Mouse (Mus musculus) cerebellum, adult 2 months (tissue): ENCODE data around the gene Evl.

Experiments used
- CTCF ChIP-seq: fragments of 200-500 bp; IDR thresholded peaks from 2 replicates; pipeline ENCODE4 v1.5.1; 2011; ENCODE audit warnings: low read depth, mild to moderate bottlenecking, control low read depth, low read length, moderate library complexity, borderline replicate concordance; ENCODE audit not compliant: insufficient read depth
- POLR2A ChIP-seq: fragments of 200-500 bp; IDR thresholded peaks from 2 replicates; pipeline ENCODE4 v1.6.1; 2011; ENCODE audit warnings: low read length, control low read depth, borderline replicate concordance; ENCODE audit not compliant: insufficient read depth

DNA sequence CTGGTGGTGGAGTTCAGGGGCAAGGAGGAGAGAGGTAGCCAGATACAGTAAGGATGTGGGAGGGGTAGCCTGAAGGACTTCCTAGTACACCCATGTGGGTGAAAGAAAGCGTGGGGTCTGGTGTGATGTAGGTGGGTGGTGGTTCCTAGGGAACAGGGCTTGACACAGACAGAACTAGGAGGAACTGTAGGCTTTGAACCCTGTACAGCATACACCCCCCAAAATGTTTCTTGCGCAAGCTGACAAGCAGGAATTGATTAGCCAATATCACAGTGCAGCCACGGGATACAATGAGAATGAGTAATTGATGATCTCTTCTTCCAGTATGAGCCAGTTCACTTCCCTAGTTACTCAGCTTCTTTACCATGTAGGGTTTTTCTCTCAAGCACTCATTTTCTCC lies 84.6 kb downstream of the Evl start:
- TF ChIP-seq CTCF (no peak), POLR2A (no peak)
